Comparison of ENCODE assay signal across 27 mouse cellular contexts in the genomic region with DNA sequence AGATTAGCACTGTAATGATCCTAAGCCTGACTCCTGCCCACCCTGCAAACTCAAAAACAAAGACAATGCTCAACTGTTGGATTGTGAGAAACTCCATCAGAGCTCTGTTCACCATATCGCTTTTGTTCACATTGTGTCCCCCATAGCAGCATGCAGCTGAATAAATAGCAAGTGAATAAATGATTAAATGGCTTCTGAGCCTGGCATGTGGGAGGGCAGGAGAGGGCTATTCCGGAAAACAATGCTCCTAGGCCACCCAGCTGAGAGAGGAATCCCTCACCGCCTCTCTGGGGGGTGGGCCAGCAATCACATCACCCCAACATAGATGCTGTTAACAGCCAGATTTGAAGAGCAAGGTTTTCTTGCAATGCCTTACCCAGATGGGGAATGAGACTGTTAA.
A peak's percentile ranks its signal among the peaks of the same experiment; 100 is the strongest.
DNase-seq lines count a peak whose midpoint lies in the region; ATAC-seq lines count a peak whose summit lies in the region.
"Had no signal": no experiment of that assay in that cellular context is flagged by ENCODE, and none has a peak within 500 bp of the region (broad histone marks: within the 10 kb centered on the region; RNA-seq: fewer than 3 reads in every experiment).

No protein-coding gene starts in this region.

- no peaks in the 10 kb centered on the region for H3K27me3 ChIP-seq in embryonic facial prominence, embryonic 11.5 days (ENCODE audit: control insufficient read depth, insufficient read depth, low read length)
- no peaks in the 10 kb centered on the region for H3K27me3 ChIP-seq in embryonic facial prominence, embryonic 10.5 days (replicated peaks; ENCODE audit: low read depth, poor library complexity, severe bottlenecking)
- H3K27me3 ChIP-seq in kidney, embryonic 15.5 days: no peaks in the 10 kb centered on the region
- no peaks in the 10 kb centered on the region for H3K27me3 ChIP-seq in neural tube, embryonic 15.5 days (replicated peaks)
- H3K27me3 ChIP-seq in neural tube, embryonic 13.5 days: no peaks in the 10 kb centered on the region
- H3K27me3 ChIP-seq: embryonic facial prominence, embryonic 12.5 days; forebrain, embryonic 13.5 days; heart, embryonic 12.5 days; hindbrain, embryonic 15.5 days; liver, embryonic 15.5 days; lung, embryonic 15.5 days; megakaryocyte, embryonic 14.5 days had no signal

- no peaks in the 10 kb centered on the region for H3K9me3 ChIP-seq in embryonic facial prominence, embryonic 11.5 days (replicated peaks; ENCODE audit: control insufficient read depth, low read length)
- H3K9me3 ChIP-seq in embryonic facial prominence, embryonic 10.5 days: no peaks in the 10 kb centered on the region
- no peaks in the 10 kb centered on the region for H3K9me3 ChIP-seq in kidney, embryonic 15.5 days (replicated peaks)
- no peaks in the 10 kb centered on the region for H3K9me3 ChIP-seq in neural tube, embryonic 15.5 days (replicated peaks)
- H3K9me3 ChIP-seq in neural tube, embryonic 13.5 days: no peaks in the 10 kb centered on the region
- H3K9me3 ChIP-seq: embryonic facial prominence, embryonic 12.5 days; forebrain, embryonic 13.5 days; heart, embryonic 12.5 days; hindbrain, embryonic 15.5 days; limb, embryonic 10.5 days; liver, embryonic 15.5 days; lung, embryonic 15.5 days had no signal

- no peak for DNase-seq in embryonic facial prominence, embryonic 11.5 days (ENCODE audit: low spot score)
- DNase-seq in embryonic facial prominence, embryonic 10.5 days (ENCODE audit: low spot score): no peak
- no peak for DNase-seq in kidney, postnatal 14 days
- peak; percentile 13 for DNase-seq in neural tube, embryonic 10.5 days (ENCODE audit: extremely low spot score, low spot score)
- no peak for DNase-seq in urinary bladder, adult 18-20 months (ENCODE audit: low spot score in 2 of 2)
- DNase-seq: adrenal gland, postnatal 10 days; cerebellum, adult 2 months; cerebellum, postnatal 25 days; gastrocnemius, adult 2 months; heart, postnatal 10 days; liver; lung, postnatal 36 days; thymus, postnatal 14 days had no signal

- H3K4me3 ChIP-seq in embryonic facial prominence, embryonic 11.5 days (ENCODE audit: low read depth, low read length): no peak overlapping the region
- no peak overlapping the region for H3K4me3 ChIP-seq in embryonic facial prominence, embryonic 10.5 days
- H3K4me3 ChIP-seq in kidney, embryonic 15.5 days (replicated peaks): no peak overlapping the region
- H3K4me3 ChIP-seq in neural tube, embryonic 15.5 days (replicated peaks): no peak overlapping the region
- H3K4me3 ChIP-seq in neural tube, embryonic 13.5 days: no peak overlapping the region
- H3K4me3 ChIP-seq: embryonic facial prominence, embryonic 12.5 days; erythroblast, embryonic 14.5 days; forebrain, embryonic 13.5 days; gastrocnemius, adult 2 months; heart, embryonic 12.5 days; hindbrain, embryonic 15.5 days; limb, embryonic 10.5 days; liver, embryonic 15.5 days; lung, embryonic 15.5 days; megakaryocyte, embryonic 14.5 days had no signal

- 35% methylated on average over 3 of the region's 3 CpGs for WGBS in embryonic facial prominence, embryonic 11.5 days
- 27% methylated on average over 3 of the region's 3 CpGs for WGBS in embryonic facial prominence, embryonic 10.5 days
- WGBS in kidney, embryonic 15.5 days: 10% methylated on average over 3 of the region's 3 CpGs
- 12% methylated on average over 3 of the region's 3 CpGs for WGBS in neural tube, embryonic 15.5 days
- WGBS in neural tube, embryonic 13.5 days: 7% methylated on average over 3 of the region's 3 CpGs

- no peak overlapping the region for H3K4me2 ChIP-seq in embryonic facial prominence, embryonic 11.5 days (ENCODE audit: low read depth, low read length)
- no peak overlapping the region for H3K4me2 ChIP-seq in kidney, embryonic 15.5 days
- H3K4me2 ChIP-seq in neural tube, embryonic 15.5 days: no peak overlapping the region
- H3K4me2 ChIP-seq in neural tube, embryonic 13.5 days: no peak overlapping the region
- H3K4me2 ChIP-seq: embryonic facial prominence, embryonic 12.5 days; forebrain, embryonic 13.5 days; heart, embryonic 12.5 days; hindbrain, embryonic 15.5 days; liver, embryonic 15.5 days; lung, embryonic 15.5 days had no signal

- 0 out of 2 replicates have a peak, but pooled peaks have one; percentile 24 for ATAC-seq in embryonic facial prominence, embryonic 11.5 days (replicated peaks; ENCODE audit: insufficient number of reproducible peaks, low FRiP score, low TSS enrichment, low read depth)
- ATAC-seq in kidney, embryonic 15.5 days (replicated peaks; ENCODE audit: low FRiP score): peak; percentile 43
- no peak for ATAC-seq in neural tube, embryonic 15.5 days (ENCODE audit: low FRiP score)
- 0 out of 2 replicates have a peak, but pooled peaks have one; percentile 44 for ATAC-seq in neural tube, embryonic 13.5 days (ENCODE audit: low read depth)
- ATAC-seq: forebrain, embryonic 13.5 days; intestine, postnatal 0 days had no signal

- H3K9ac ChIP-seq in embryonic facial prominence, embryonic 11.5 days (replicated peaks; ENCODE audit: low read length): no peak overlapping the region
- H3K9ac ChIP-seq in kidney, embryonic 15.5 days: no peak overlapping the region
- no peak overlapping the region for H3K9ac ChIP-seq in neural tube, embryonic 15.5 days (replicated peaks)
- no peak overlapping the region for H3K9ac ChIP-seq in neural tube, embryonic 13.5 days
- H3K9ac ChIP-seq: embryonic facial prominence, embryonic 12.5 days; forebrain, embryonic 13.5 days; heart, embryonic 12.5 days; hindbrain, embryonic 15.5 days; liver, embryonic 15.5 days; lung, embryonic 15.5 days had no signal

- H3K36me3 ChIP-seq in embryonic facial prominence, embryonic 11.5 days (replicated peaks; ENCODE audit: control insufficient read depth, insufficient read depth, low read depth, low read length): no peaks in the 10 kb centered on the region
- H3K36me3 ChIP-seq in embryonic facial prominence, embryonic 10.5 days (replicated peaks): no peaks in the 10 kb centered on the region
- H3K36me3 ChIP-seq in kidney, embryonic 15.5 days: no peaks in the 10 kb centered on the region
- H3K36me3 ChIP-seq in neural tube, embryonic 15.5 days: no peaks in the 10 kb centered on the region
- no peaks in the 10 kb centered on the region for H3K36me3 ChIP-seq in neural tube, embryonic 13.5 days
- H3K36me3 ChIP-seq: embryonic facial prominence, embryonic 12.5 days; heart, embryonic 12.5 days; hindbrain, embryonic 15.5 days; limb, embryonic 10.5 days; liver, embryonic 15.5 days; lung, embryonic 15.5 days had no signal

- H3K27ac ChIP-seq in embryonic facial prominence, embryonic 11.5 days (replicated peaks; ENCODE audit: low read depth, low read length): no peak overlapping the region
- no peak overlapping the region for H3K27ac ChIP-seq in embryonic facial prominence, embryonic 10.5 days (replicated peaks)
- no peak overlapping the region for H3K27ac ChIP-seq in kidney, embryonic 15.5 days
- H3K27ac ChIP-seq in neural tube, embryonic 15.5 days (replicated peaks): no peak overlapping the region
- no peak overlapping the region for H3K27ac ChIP-seq in neural tube, embryonic 13.5 days (replicated peaks)
- H3K27ac ChIP-seq: embryonic facial prominence, embryonic 12.5 days; forebrain, embryonic 13.5 days; gastrocnemius, adult 2 months; hindbrain, embryonic 15.5 days; kidney, postnatal 0 days; limb, embryonic 10.5 days; liver, embryonic 15.5 days; lung, embryonic 15.5 days had no signal

- H3K4me1 ChIP-seq in embryonic facial prominence, embryonic 11.5 days (ENCODE audit: control insufficient read depth, insufficient read depth, low read length): no peaks in the 10 kb centered on the region
- peaks cover 7% of the 10 kb centered on the region for H3K4me1 ChIP-seq in embryonic facial prominence, embryonic 10.5 days
- H3K4me1 ChIP-seq in kidney, embryonic 15.5 days: peaks cover 18% of the 10 kb centered on the region
- 0 out of 2 replicates have a peak, but pooled peaks cover 3% of the 10 kb centered on the region for H3K4me1 ChIP-seq in neural tube, embryonic 15.5 days
- peaks cover 14% of the 10 kb centered on the region for H3K4me1 ChIP-seq in neural tube, embryonic 13.5 days (replicated peaks)
- H3K4me1 ChIP-seq: embryonic facial prominence, embryonic 12.5 days; heart, embryonic 12.5 days; hindbrain, embryonic 15.5 days; limb, embryonic 10.5 days; liver, embryonic 15.5 days; lung, embryonic 15.5 days; megakaryocyte, embryonic 14.5 days had no signal
